Mouse (Mus musculus) E14TG2a.4 (cell line): ENCODE data around the gene Odr4.

ENCODE experiments used
- H3K27me3 ChIP-seq: 2 replicates; pipeline ENCODE4 v1.6.1; 2014; ENCODE audit warnings: low read length, control low read depth; ENCODE audit not compliant: insufficient read depth
- H3K36me3 ChIP-seq: 2 replicates; pipeline ENCODE4 v1.6.1; 2014; ENCODE audit warnings: low read length, control low read depth; ENCODE audit not compliant: insufficient read depth
- H3K4me1 ChIP-seq: replicated peaks from 2 replicates; pipeline ENCODE4 v1.6.1; 2014; ENCODE audit warnings: low read depth, low read length, control low read depth
- H3K4me3 ChIP-seq: replicated peaks from 2 replicates; pipeline ENCODE4 v1.5.1; 2014; ENCODE audit warnings: mild to moderate bottlenecking, low read length
- H3K9me3 ChIP-seq: 2 replicates; pipeline ENCODE4 v1.6.1; 2014; ENCODE audit warnings: low read length, control low read depth
- CTCF ChIP-seq: conservative IDR thresholded peaks from 2 replicates; pipeline ENCODE4 v1.5.1; 2014; ENCODE audit warnings: low read length
- NANOG ChIP-seq: IDR thresholded peaks from 2 replicates; pipeline ENCODE4 v1.6.1; 2014; ENCODE audit warnings: borderline replicate concordance, low read length, mixed read lengths
- POU5F1 ChIP-seq: IDR thresholded peaks from 2 replicates; pipeline ENCODE4 v1.6.1; 2014; ENCODE audit warnings: low read length, borderline replicate concordance

Gene Odr4

GRCm38 (mm10) chr1:150392638-150393487 lies at the start of gene Odr4, which contains the start of gene Tpr:
Odr4 (minus strand) TSS chr1:150393080.
Tpr (plus strand) TSS chr1:150392838.
- Histone ChIP-seq H3K27me3 (no peaks in the 10 kb centered on the region), H3K9me3 (no peaks in the 10 kb centered on the region), H3K4me3 (peak within 1 kb of the TSS; percentile 94), H3K36me3 (peaks cover 50% of the 10 kb centered on the region), H3K4me1 (peaks cover 21% of the 10 kb centered on the region)
- TF ChIP-seq POU5F1, result no peak
- TF ChIP-seq CTCF, result peak; percentile 53

DNA sequence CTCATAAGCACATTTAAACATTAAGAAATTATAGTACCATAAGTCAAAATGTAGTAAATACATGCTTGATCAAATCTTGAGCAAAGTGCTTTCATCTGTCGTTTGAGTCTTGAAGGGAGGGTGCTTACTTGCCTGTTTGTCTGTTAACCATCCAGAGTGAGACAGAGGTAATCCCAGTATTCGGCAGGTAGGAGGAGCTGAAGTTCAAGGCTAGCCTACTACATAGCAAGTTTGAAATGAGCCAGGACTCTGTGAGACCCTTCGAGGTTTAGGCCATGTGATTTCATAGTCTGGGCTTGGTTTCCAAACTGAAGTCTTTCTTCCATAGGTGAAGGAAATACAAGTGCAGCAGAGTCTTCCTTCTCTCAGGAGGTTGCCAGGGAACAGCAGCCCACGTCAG lies 48.9 kb upstream of the Odr4 start:
- Histone ChIP-seq H3K9me3 (no peaks in the 10 kb centered on the region), H3K27me3 (no peaks in the 10 kb centered on the region), H3K4me1 (no peaks in the 10 kb centered on the region), H3K36me3 (peaks cover 92% of the 10 kb centered on the region), H3K4me3 (no peak overlapping the region)
- TF ChIP-seq CTCF (peak; percentile 18; the same call in 1 of the 2 replicates), NANOG (no peak), POU5F1 (no peak)

DNA sequence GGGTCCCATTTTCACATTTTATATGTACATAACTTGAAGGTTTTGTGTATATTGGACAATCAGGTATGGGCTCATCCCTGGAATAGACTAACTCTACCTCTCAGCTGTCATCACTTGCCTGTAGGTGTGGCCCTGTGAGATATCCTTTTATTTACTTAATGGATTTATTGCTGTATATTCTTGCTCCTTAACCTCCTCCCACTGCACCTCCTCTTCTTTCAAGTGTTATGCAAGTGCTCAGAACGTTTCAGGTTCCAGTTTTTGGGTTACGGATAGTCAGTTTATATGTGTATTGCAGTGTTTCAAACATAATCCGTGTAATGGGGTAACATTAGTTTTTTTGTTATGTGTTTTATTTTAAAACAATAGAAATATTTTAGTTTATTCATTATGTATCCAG lies 45.8 kb upstream of the Odr4 start:
- Histone ChIP-seq H3K36me3 (peaks cover 92% of the 10 kb centered on the region), H3K27me3 (no peaks in the 10 kb centered on the region), H3K4me1 (no peaks in the 10 kb centered on the region), H3K9me3 (no peaks in the 10 kb centered on the region), H3K4me3 (no peak overlapping the region)
- TF ChIP-seq CTCF (no peak), NANOG (no peak), POU5F1 (no peak)

- TF ChIP-seq CTCF, result peak; percentile 11; the same call in 1 of the 2 replicates
- TF ChIP-seq NANOG, result no peak
- no peak for TF ChIP-seq POU5F1
Observed at GRCm38 (mm10) chr1:150426216-150426615, 33.3 kb upstream of the Odr4 start.

GRCm38 (mm10) chr1:150425665-150426064 lies 32.8 kb upstream of the Odr4 start:
- Histone ChIP-seq H3K36me3 (peaks cover 95% of the 10 kb centered on the region), H3K27me3 (no peaks in the 10 kb centered on the region), H3K4me3 (no peak overlapping the region), H3K9me3 (no peaks in the 10 kb centered on the region), H3K4me1 (peaks cover 11% of the 10 kb centered on the region; the same call in 1 of the 2 replicates)
- TF ChIP-seq POU5F1, result no peak
- TF ChIP-seq CTCF, result no peak
- no peak for TF ChIP-seq NANOG

More at GRCm38 (mm10) chr1:150426216-150426615, 33.3 kb upstream of the Odr4 start:
- Histone ChIP-seq H3K9me3 (no peaks in the 10 kb centered on the region), H3K4me1 (peaks cover 11% of the 10 kb centered on the region; the same call in 1 of the 2 replicates), H3K27me3 (no peaks in the 10 kb centered on the region), H3K4me3 (no peak overlapping the region), H3K36me3 (peaks cover 98% of the 10 kb centered on the region)

GRCm38 (mm10) chr1:150418426-150418825 lies 25.5 kb upstream of the Odr4 start:
- Histone ChIP-seq H3K27me3 (no peaks in the 10 kb centered on the region), H3K4me1 (no peaks in the 10 kb centered on the region), H3K4me3 (no peak overlapping the region), H3K36me3 (peaks cover 95% of the 10 kb centered on the region), H3K9me3 (no peaks in the 10 kb centered on the region)
- no peak for TF ChIP-seq POU5F1
- no peak for TF ChIP-seq CTCF
- no peak for TF ChIP-seq NANOG

DNA sequence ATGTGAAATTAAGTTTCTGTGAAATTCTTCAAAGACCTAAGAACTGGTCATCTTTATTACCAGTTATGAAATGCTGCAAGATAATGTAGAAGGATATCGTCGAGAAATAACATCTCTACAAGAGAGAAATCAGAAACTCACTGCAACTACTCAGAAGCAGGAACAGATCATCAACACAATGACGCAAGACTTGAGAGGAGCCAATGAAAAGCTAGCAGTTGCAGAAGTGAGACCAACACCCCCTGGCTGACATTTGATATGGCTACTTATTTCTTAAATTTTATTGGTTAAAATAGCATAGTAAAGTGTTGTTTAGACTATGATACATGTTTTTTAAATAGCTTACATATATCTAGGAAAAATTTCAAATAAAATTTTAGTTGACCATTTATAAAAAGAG lies 23.1 kb upstream of the Odr4 start:
- no peaks in the 10 kb centered on the region for H3K9me3 ChIP-seq
- TF ChIP-seq NANOG (no peak), POU5F1 (no peak), CTCF (no peak)
- no peaks in the 10 kb centered on the region for H3K4me1 ChIP-seq
- no peaks in the 10 kb centered on the region for H3K27me3 ChIP-seq
- no peak overlapping the region for H3K4me3 ChIP-seq
- H3K36me3 ChIP-seq, result peaks cover 93% of the 10 kb centered on the region

DNA sequence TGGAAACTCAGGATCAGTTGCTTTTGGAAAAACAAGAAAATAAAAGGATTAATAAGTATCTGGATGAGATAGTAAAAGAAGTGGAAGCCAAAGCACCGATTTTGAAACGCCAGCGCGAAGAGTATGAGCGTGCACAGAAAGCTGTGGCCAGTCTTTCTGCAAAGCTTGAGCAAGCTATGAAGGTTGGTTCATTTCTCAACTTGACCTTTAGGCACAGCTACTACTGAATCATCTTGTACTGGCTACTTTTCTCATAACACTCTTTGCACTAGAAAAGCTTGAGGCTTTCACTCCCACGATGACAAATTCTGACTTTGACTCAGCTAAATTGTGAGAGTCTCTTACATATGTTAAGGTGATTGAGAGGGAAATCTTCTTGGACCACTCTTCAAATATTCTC lies 17.1 kb upstream of the Odr4 start:
- peaks cover 98% of the 10 kb centered on the region for H3K36me3 ChIP-seq
- TF ChIP-seq POU5F1 (no peak), CTCF (no peak), NANOG (no peak)
- no peak overlapping the region for H3K4me3 ChIP-seq
- H3K9me3 ChIP-seq, result no peaks in the 10 kb centered on the region
- H3K4me1 ChIP-seq, result no peaks in the 10 kb centered on the region
- no peaks in the 10 kb centered on the region for H3K27me3 ChIP-seq
